Mouse (Mus musculus) megakaryocyte, embryonic 14.5 days (primary cell): Measurements from ENCODE around the gene Msh3.

Experiments
- FLI1 ChIP-seq: IDR thresholded peaks from 2 replicates; pipeline ENCODE4 v1.6.1; 2012; ENCODE audit warnings: low read length, inconsistent platforms, mixed read lengths
- GATA1 ChIP-seq: IDR thresholded peaks from 3 replicates; pipeline ENCODE4 v1.6.1; 2012; ENCODE audit warnings: mixed read lengths, low read length, inconsistent platforms, borderline replicate concordance

GRCm38 (mm10) chr13:92336857-92337256, 17.9 kb downstream of the Msh3 start:
- no peak for TF ChIP-seq GATA1
- TF ChIP-seq FLI1, result no peak
